Mouse (Mus musculus) CH12.LX (cell line): ENCODE results near the gene Cpsf6. TPM values are rescaled to one million over a fixed set of nuclear protein-coding genes. Genes with fewer than 3 reads are reported as not detected.
A peak's percentile ranks its signal among the peaks of the same experiment; 100 is the strongest.

Source experiments
- DNase-seq: peaks from one replicate; pipeline ENCODE4 v3.0.0-alpha.2; 2013; ENCODE audit errors: extremely low read depth
- H3K27ac ChIP-seq: 2 replicates; pipeline ENCODE4 v1.5.1; 2012; ENCODE audit warnings: low read depth, mild to moderate bottlenecking, control low read depth, moderate library complexity; ENCODE audit not compliant: insufficient read depth
- H3K27me3 ChIP-seq: replicated peaks from 2 replicates; pipeline ENCODE3; 2012; ENCODE audit warnings: inconsistent platforms
- H3K36me3 ChIP-seq, 2 experiments: replicated peaks in 1 of 2; 2 replicates each; pipeline versions ENCODE3 to v1.6.1; 2012; ENCODE audit warnings: inconsistent platforms in 1 of 2, low read length in 1 of 2, mild to moderate bottlenecking in 1 of 2, mixed read lengths in 1 of 2, moderate library complexity in 1 of 2; ENCODE audit not compliant: control insufficient read depth in 1 of 2, insufficient read depth in 1 of 2
- H3K4me1 ChIP-seq, 2 experiments: 2 replicates each; pipeline ENCODE4 v1.6.1; 2012; ENCODE audit warnings: inconsistent platforms in 1 of 2, moderate library complexity in 1 of 2; ENCODE audit not compliant: insufficient read depth in 2 of 2, control insufficient read depth in 1 of 2
- H3K4me2 ChIP-seq: 2 replicates; pipeline ENCODE4 v1.6.1; 2012; ENCODE audit warnings: low read depth, mild to moderate bottlenecking, control low read depth; ENCODE audit not compliant: poor library complexity, insufficient read depth, severe bottlenecking
- H3K4me3 ChIP-seq, 3 experiments: fragments of 150-350 bp in 1 of 3; sonication (generic) in 1 of 3; replicated peaks in 1 of 3; 2 replicates each; pipeline versions ENCODE3 to v1.5.1; 2011 to 2012; ENCODE audit warnings: low read depth in 2 of 3, low read length in 2 of 3, mild to moderate bottlenecking in 2 of 3, moderate library complexity in 2 of 3, control low read depth in 1 of 3, improper control_type of control experiment in 1 of 3, inconsistent platforms in 1 of 3, mixed read lengths in 1 of 3; ENCODE audit not compliant: poor library complexity in 1 of 3
- H3K79me2 ChIP-seq: replicated peaks from 2 replicates; pipeline ENCODE4 v1.6.1; 2012; ENCODE audit warnings: mild to moderate bottlenecking, moderate library complexity; ENCODE audit not compliant: control insufficient read depth, poor library complexity, insufficient read depth, severe bottlenecking; ENCODE audit errors: extremely low read depth
- H3K9ac ChIP-seq: 2 replicates; pipeline ENCODE4 v1.6.1; 2012; ENCODE audit warnings: low read depth, mild to moderate bottlenecking, control low read depth, moderate library complexity; ENCODE audit not compliant: insufficient read depth
- H3K9me3 ChIP-seq: replicated peaks from 2 replicates; pipeline ENCODE3; 2012; ENCODE audit warnings: low read length, inconsistent platforms, mixed read lengths
- CTCF ChIP-seq, 2 experiments: IDR thresholded peaks in 1 of 2; conservative IDR thresholded peaks in 1 of 2; 2 replicates each; pipeline ENCODE4 v1.5.1; 2011 to 2012; ENCODE audit warnings: low read depth in 2 of 2, low read length in 2 of 2, improper control_type of control experiment in 1 of 2, inconsistent platforms in 1 of 2, mild to moderate bottlenecking in 1 of 2, moderate library complexity in 1 of 2
- EP300 ChIP-seq: IDR thresholded peaks from 2 replicates; pipeline ENCODE4 v1.6.1; 2011; ENCODE audit warnings: low read length, improper control_type of control experiment
- HCFC1 ChIP-seq: IDR thresholded peaks from 2 replicates; pipeline ENCODE4 v1.6.1; 2012; ENCODE audit warnings: low read depth, mild to moderate bottlenecking, inconsistent platforms, low read length, improper control_type of control experiment
- MAX ChIP-seq: IDR thresholded peaks from 2 replicates; pipeline ENCODE4 v1.6.1; 2011; ENCODE audit warnings: low read length, improper control_type of control experiment
- MXI1 ChIP-seq: IDR thresholded peaks from 2 replicates; pipeline ENCODE4 v1.6.1; 2011; ENCODE audit warnings: mild to moderate bottlenecking, low read depth, low read length, improper control_type of control experiment
- PAX5 ChIP-seq: IDR thresholded peaks from 2 replicates; pipeline ENCODE4 v1.6.1; 2012; ENCODE audit warnings: low read length, inconsistent platforms, mixed read lengths
- POLR2AphosphoS2 ChIP-seq: IDR thresholded peaks from 2 replicates; pipeline ENCODE4 v1.6.1; 2011; ENCODE audit warnings: low read depth, low read length, improper control_type of control experiment
- TBP ChIP-seq: conservative IDR thresholded peaks from 2 replicates; pipeline ENCODE4 v1.6.1; 2011; ENCODE audit warnings: low read depth, low read length, improper control_type of control experiment
- ZNF384 ChIP-seq: IDR thresholded peaks from 2 replicates; pipeline ENCODE4 v1.6.1; 2012; ENCODE audit warnings: low read depth, low read length, improper control_type of control experiment, inconsistent platforms
- dilution Hi-C: fragments of 300-500 bp; cut with MboI; formaldehyde crosslinking; loops from 2 replicates; pipeline ENCODE4 v1.14.3; 2020; ENCODE audit warnings: low sequenced_read_pairs; ENCODE audit not compliant: extremely low pct_unique_long_range_greater_than_20kb, extremely low pct_ligation_motif_present
- in situ Hi-C: fragments of 300-500 bp; cut with MboI; formaldehyde crosslinking; loops from 3 replicates; pipeline ENCODE4 v1.14.3; 2019; ENCODE audit warnings: low sequenced_read_pairs, low pct_ligation_motif_present, low pct_unique_long_range_greater_than_20kb, mixed read lengths
- polyA plus RNA-seq: library from polyadenylated mRNA; unstranded; fragments of >175 nt; gene quantifications from 2 replicates; pipeline ENCODE4 v1.2.1, GENCODE M21; 2012; ENCODE audit warnings: low read depth; ENCODE audit not compliant: insufficient read length
- total RNA-seq, 2 experiments: library from RNA; depleted of rRNA; stranded (reverse); fragments of 300-350 nt in 1 of 2; fragments of >200 nt in 1 of 2; gene quantifications; 2 replicates each; pipeline ENCODE4 v1.2.3; 2012 to 2014

Gene Cpsf6
- total and polyA plus RNA-seq, 3 experiments = 87.6 to 114 (median 99.5) TPM

GRCm38 (mm10) chr10:117396386-117397048 lies 16.7 kb upstream of the Cpsf6 start:
- no peak overlapping the region for H3K4me2 ChIP-seq
- H3K27me3 ChIP-seq = no peaks in the 10 kb centered on the region
- in situ Hi-C loops = no loop called here
- DNase-seq = no peak
- H3K27ac ChIP-seq = no peak overlapping the region
- no peak overlapping the region for H3K4me3 ChIP-seq
- TF ChIP-seq TBP (no peak), ZNF384 (no peak), HCFC1 (no peak), MXI1 (no peak), POLR2AphosphoS2 (no peak), PAX5 (no peak)
- H3K9me3 ChIP-seq = no peaks in the 10 kb centered on the region
- H3K4me1 ChIP-seq = peaks cover 3 to 7% of the 10 kb centered on the region in 2 experiments; a peak in 2 of 4 replicates
- no peaks in the 10 kb centered on the region for H3K79me2 ChIP-seq
- dilution Hi-C loops = no loop called here
- no peak overlapping the region for H3K9ac ChIP-seq
- no peaks in the 10 kb centered on the region for H3K36me3 ChIP-seq

- no peak for DNase-seq
- dilution Hi-C loops = no loop called here
- Histone ChIP-seq H3K27me3 (no peaks in the 10 kb centered on the region), H3K9me3 (no peaks in the 10 kb centered on the region), H3K79me2 (no peaks in the 10 kb centered on the region), H3K4me2 (no peak overlapping the region), H3K4me1 (peaks cover 3 to 7% of the 10 kb centered on the region in 2 experiments; a peak in 2 of 4 replicates), H3K4me3 (no peak overlapping the region), H3K36me3 (no peaks in the 10 kb centered on the region), H3K9ac (no peak overlapping the region), H3K27ac (no peak overlapping the region)
- TF ChIP-seq EP300 (no peak), MAX (no peak)
- in situ Hi-C loops = no loop called here
These were observed 16.0 kb upstream of the Cpsf6 start for GRCm38 (mm10) chr10:117395801-117396200.

DNA sequence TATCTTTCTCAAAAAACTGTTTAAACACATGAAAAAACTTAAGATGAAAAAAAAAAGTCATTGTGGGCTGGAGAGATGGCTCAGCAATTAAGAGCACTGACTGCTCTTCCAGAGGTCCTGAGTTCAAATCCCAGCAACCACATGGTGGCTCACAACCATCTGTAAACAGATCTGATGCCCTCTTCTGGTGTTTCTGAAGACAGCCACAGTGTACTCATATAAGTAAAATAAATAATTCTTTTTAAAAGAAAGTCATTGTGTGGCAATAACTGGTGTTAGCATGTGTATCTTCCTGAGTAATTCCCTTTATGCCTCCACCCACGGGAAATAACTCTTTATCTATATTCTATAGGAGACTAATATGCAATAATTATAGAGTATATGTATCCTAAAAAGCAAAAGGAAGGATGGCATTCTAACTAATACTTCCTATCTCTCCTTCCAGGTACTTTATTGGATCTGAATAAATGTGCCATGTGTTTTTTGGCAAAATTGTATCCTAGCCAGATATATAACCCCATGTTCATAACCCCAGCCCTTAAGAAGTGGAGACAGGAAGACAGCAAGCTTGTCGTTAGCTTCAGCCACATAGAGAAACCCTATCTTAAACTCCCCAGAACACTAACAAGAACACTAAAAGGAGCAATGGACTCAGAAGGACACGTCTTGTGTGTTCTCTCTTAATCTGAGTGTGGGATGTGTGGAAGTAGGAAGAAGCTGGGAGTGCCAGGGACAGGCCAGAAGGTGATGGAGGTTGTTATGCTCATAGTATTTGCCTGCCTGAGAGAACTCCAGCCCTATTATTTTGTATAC lies 15.1 kb upstream of the Cpsf6 start:
- no peaks in the 10 kb centered on the region for H3K27me3 ChIP-seq
- no peak overlapping the region for H3K4me3 ChIP-seq
- H3K4me1 ChIP-seq = peaks cover 3 to 10% of the 10 kb centered on the region in 2 experiments
- dilution Hi-C loops (no loop called here), in situ Hi-C loops (no loop called here)
- no peak overlapping the region for H3K4me2 ChIP-seq
- no peaks in the 10 kb centered on the region for H3K79me2 ChIP-seq
- no peak overlapping the region for H3K27ac ChIP-seq
- H3K9me3 ChIP-seq = no peaks in the 10 kb centered on the region
- no peaks in the 10 kb centered on the region for H3K36me3 ChIP-seq
- TF ChIP-seq MAX (no peak), CTCF (conservative IDR thresholded peaks at IDR 0.05 in 1 of 2, IDR thresholded peaks at IDR 0.05 in 1 of 2; ENCODE audit: low read depth in 2 of 2, low read length in 2 of 2) (peak in 1 of 2 experiments; percentile 19; a peak in 2 of 4 replicates)
- no peak overlapping the region for H3K9ac ChIP-seq
- no peak for DNase-seq
